Mouse (Mus musculus): ENCODE measurements around the gene Spc24.

DNA sequence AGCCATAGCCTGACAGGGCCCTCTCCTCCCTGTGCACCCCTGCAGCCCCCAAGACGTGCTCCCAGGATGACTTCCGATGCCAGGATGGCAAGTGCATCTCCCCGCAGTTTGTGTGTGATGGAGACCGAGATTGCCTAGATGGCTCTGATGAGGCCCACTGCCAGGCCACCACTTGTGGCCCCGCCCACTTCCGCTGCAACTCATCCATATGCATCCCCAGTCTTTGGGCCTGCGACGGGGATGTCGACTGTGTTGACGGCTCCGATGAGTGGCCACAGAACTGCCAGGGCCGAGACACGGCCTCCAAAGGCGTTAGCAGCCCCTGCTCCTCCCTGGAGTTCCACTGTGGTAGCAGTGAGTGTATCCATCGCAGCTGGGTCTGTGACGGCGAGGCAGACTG, 26.7 kb downstream of the Spc24 start:
- TF ChIP-seq POLR2A (IDR thresholded peaks at IDR 0.05; ENCODE audit: borderline replicate concordance, low read depth, low read length) (no peak), CTCF (IDR thresholded peaks at IDR 0.05; ENCODE audit: low read depth, low read length) (no peak)

All from bone marrow macrophage, adult 2 months (primary cell).